In the genomic region with DNA sequence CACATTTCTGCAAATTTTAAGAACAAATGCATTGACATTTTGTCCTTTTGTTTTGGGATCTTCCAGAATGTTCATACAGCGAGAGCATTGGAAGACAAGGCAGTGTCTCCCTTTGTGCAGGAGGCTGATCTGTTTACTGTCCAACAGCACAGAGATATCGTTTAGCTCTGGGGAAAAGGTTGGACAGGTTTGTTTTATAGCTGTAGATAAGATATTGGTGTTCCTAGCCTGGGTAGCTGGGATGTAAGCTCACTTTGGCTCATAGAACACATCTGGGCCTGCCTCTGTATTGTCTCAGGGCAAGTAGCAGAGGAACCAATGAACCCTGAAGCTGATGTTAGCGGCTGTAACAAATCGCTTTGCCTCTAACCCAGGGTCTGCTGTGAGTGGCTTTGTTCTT, we compare ENCODE assay signal across 21 mouse cellular contexts. TPM values are rescaled to one million over a fixed set of nuclear protein-coding genes. Genes with fewer than 3 reads are reported as not detected.
A peak's percentile ranks its signal among the peaks of the same experiment; 100 is the strongest.
DNase-seq lines count a peak whose midpoint lies in the region; ATAC-seq and TF ChIP-seq lines count a peak whose summit lies in the region.
"Had no signal": no experiment of that assay in that cellular context is flagged by ENCODE, and none has a peak within 500 bp of the region (broad histone marks: within the 10 kb centered on the region; RNA-seq: fewer than 3 reads in every experiment).

No protein-coding gene starts in this region.

- no peak for TF ChIP-seq CTCF in intestine, postnatal 0 days (IDR thresholded peaks at IDR 0.05; ENCODE audit: low read depth)
- no peak for TF ChIP-seq CTCF in small intestine, adult 2 months (IDR thresholded peaks at IDR 0.05; ENCODE audit: extremely low read depth, insufficient read length, insufficient replicate concordance, low read depth, low read length)

- TF ChIP-seq POLR2A in small intestine, adult 2 months (IDR thresholded peaks at IDR 0.05; ENCODE audit: low read depth, low read length): no peak

- H3K4me2 ChIP-seq in intestine, embryonic 15.5 days (replicated peaks): no peak overlapping the region
- no peak overlapping the region for H3K4me2 ChIP-seq in intestine, postnatal 0 days (replicated peaks; ENCODE audit: low read depth)
- no peak overlapping the region for H3K4me2 ChIP-seq in midbrain, embryonic 11.5 days
- no peak overlapping the region for H3K4me2 ChIP-seq in midbrain, embryonic 13.5 days (replicated peaks)
- no peak overlapping the region for H3K4me2 ChIP-seq in intestine, embryonic 16.5 days (ENCODE audit: low read depth, low read length)

- no peak overlapping the region for H3K4me3 ChIP-seq in intestine, embryonic 15.5 days (replicated peaks)
- H3K4me3 ChIP-seq in intestine, postnatal 0 days (ENCODE audit: low read depth, low read length): no peak overlapping the region
- H3K4me3 ChIP-seq in midbrain, embryonic 11.5 days (ENCODE audit: low read depth, low read length): no peak overlapping the region
- no peak overlapping the region for H3K4me3 ChIP-seq in midbrain, embryonic 13.5 days (replicated peaks)
- H3K4me3 ChIP-seq in intestine, embryonic 16.5 days (ENCODE audit: low read length): no peak overlapping the region
- H3K4me3 ChIP-seq in small intestine, adult 2 months (ENCODE audit: low read depth, low read length): no peak overlapping the region

- no peaks in the 10 kb centered on the region for H3K27me3 ChIP-seq in intestine, embryonic 15.5 days (replicated peaks)
- H3K27me3 ChIP-seq in intestine, postnatal 0 days (replicated peaks; ENCODE audit: control insufficient read depth, insufficient read depth, low read length): no peaks in the 10 kb centered on the region
- H3K27me3 ChIP-seq in midbrain, embryonic 11.5 days (ENCODE audit: control insufficient read depth, insufficient read depth, low read length): no peaks in the 10 kb centered on the region
- no peaks in the 10 kb centered on the region for H3K27me3 ChIP-seq in midbrain, embryonic 13.5 days
- H3K27me3 ChIP-seq in intestine, embryonic 16.5 days (replicated peaks; ENCODE audit: control insufficient read depth, insufficient read depth, low read length): no peaks in the 10 kb centered on the region
- no peaks in the 10 kb centered on the region for H3K27me3 ChIP-seq in small intestine, adult 2 months (ENCODE audit: control insufficient read depth, insufficient read depth, low read length)
- H3K27me3 ChIP-seq: CH12.LX, Patski had no signal

- H3K27ac ChIP-seq in intestine, embryonic 15.5 days: peak overlapping the region; percentile 59; the same call in 1 of the 2 replicates
- no peak overlapping the region for H3K27ac ChIP-seq in intestine, postnatal 0 days (ENCODE audit: low read depth, low read length)
- no peak overlapping the region for H3K27ac ChIP-seq in midbrain, embryonic 11.5 days (ENCODE audit: low read depth, low read length)
- H3K27ac ChIP-seq in midbrain, embryonic 13.5 days: no peak overlapping the region
- H3K27ac ChIP-seq in intestine, embryonic 16.5 days (ENCODE audit: low read length): peak overlapping the region; percentile 60
- peak overlapping the region; percentile 94 for H3K27ac ChIP-seq in small intestine, adult 2 months (ENCODE audit: insufficient read depth, low read depth, low read length)

- H3K4me1 ChIP-seq in intestine, embryonic 15.5 days (replicated peaks): peaks cover 7% of the 10 kb centered on the region; the same call in 1 of the 2 replicates
- peaks cover 3% of the 10 kb centered on the region; the same call in 1 of the 2 replicates for H3K4me1 ChIP-seq in intestine, postnatal 0 days (replicated peaks; ENCODE audit: control insufficient read depth, insufficient read depth, low read length)
- H3K4me1 ChIP-seq in midbrain, embryonic 11.5 days (ENCODE audit: control insufficient read depth, insufficient read depth, low read length): no peaks in the 10 kb centered on the region
- H3K4me1 ChIP-seq in midbrain, embryonic 13.5 days (replicated peaks): no peaks in the 10 kb centered on the region
- peaks cover 2% of the 10 kb centered on the region; the same call in 1 of the 2 replicates for H3K4me1 ChIP-seq in intestine, embryonic 16.5 days (ENCODE audit: control insufficient read depth, insufficient read depth, low read length)
- H3K4me1 ChIP-seq in small intestine, adult 2 months (ENCODE audit: control insufficient read depth, insufficient read depth, insufficient read length, low read length): peaks cover 30% of the 10 kb centered on the region; the same call in 1 of the 2 replicates

- H3K36me3 ChIP-seq in intestine, embryonic 15.5 days: no peaks in the 10 kb centered on the region
- no peaks in the 10 kb centered on the region for H3K36me3 ChIP-seq in intestine, postnatal 0 days (ENCODE audit: control insufficient read depth, insufficient read depth)
- no peaks in the 10 kb centered on the region for H3K36me3 ChIP-seq in midbrain, embryonic 11.5 days (ENCODE audit: control insufficient read depth, insufficient read depth, low read length)
- no peaks in the 10 kb centered on the region for H3K36me3 ChIP-seq in midbrain, embryonic 13.5 days
- H3K36me3 ChIP-seq in intestine, embryonic 16.5 days (ENCODE audit: control insufficient read depth, insufficient read depth, low read length): no peaks in the 10 kb centered on the region
- H3K36me3 ChIP-seq in small intestine, adult 2 months (ENCODE audit: control insufficient read depth, insufficient read depth, low read length): no peaks in the 10 kb centered on the region
- H3K36me3 ChIP-seq: G1E had no signal

- peak; percentile 23 for DNase-seq in midbrain, embryonic 11.5 days (ENCODE audit: low spot score, missing footprints)
- DNase-seq in embryo, embryonic 11 days: no peak
- DNase-seq: adrenal gland, adult 8-10 months; adrenal gland, postnatal 14 days; adrenal gland, postnatal 25 days; B cell, adult 2 months; cerebellum, adult 11 months; cerebellum, adult 11-12 months; cerebellum, adult 18-20 months had no signal

- H3K9me3 ChIP-seq in intestine, embryonic 15.5 days: no peaks in the 10 kb centered on the region
- H3K9me3 ChIP-seq in intestine, postnatal 0 days (ENCODE audit: control insufficient read depth): no peaks in the 10 kb centered on the region
- no peaks in the 10 kb centered on the region for H3K9me3 ChIP-seq in midbrain, embryonic 11.5 days (ENCODE audit: control insufficient read depth, low read length)
- H3K9me3 ChIP-seq in midbrain, embryonic 13.5 days: no peaks in the 10 kb centered on the region
- no peaks in the 10 kb centered on the region for H3K9me3 ChIP-seq in intestine, embryonic 16.5 days (ENCODE audit: control insufficient read depth, low read length)
- H3K9me3 ChIP-seq: G1E had no signal

- peak; percentile 57 for ATAC-seq in intestine, embryonic 15.5 days
- no peak for ATAC-seq in intestine, postnatal 0 days
- ATAC-seq in midbrain, embryonic 11.5 days (ENCODE audit: low FRiP score): no peak
- ATAC-seq in midbrain, embryonic 13.5 days: no peak
- ATAC-seq in intestine, embryonic 16.5 days: peak; percentile 68
- ATAC-seq in cerebellum, adult (ENCODE audit: insufficient number of reproducible peaks, low FRiP score, low TSS enrichment): no peak
- ATAC-seq: activated CD4-positive, CD25-positive, alpha-beta regulatory T cell, adult 4 months; CD4-positive, CD25-positive, alpha-beta regulatory T cell, adult 4 months; Patski had no signal

- no peak overlapping the region for H3K9ac ChIP-seq in intestine, embryonic 15.5 days
- H3K9ac ChIP-seq in intestine, postnatal 0 days (ENCODE audit: low read depth, low read length): no peak overlapping the region
- no peak overlapping the region for H3K9ac ChIP-seq in midbrain, embryonic 11.5 days (ENCODE audit: low read length)
- no peak overlapping the region for H3K9ac ChIP-seq in midbrain, embryonic 13.5 days (replicated peaks)
- H3K9ac ChIP-seq in intestine, embryonic 16.5 days (ENCODE audit: low read depth, low read length): no peak overlapping the region

- WGBS in intestine, embryonic 15.5 days: 47% methylated on average over 4 of the region's 4 CpGs
- 34% methylated on average over 4 of the region's 4 CpGs for WGBS in intestine, postnatal 0 days
- WGBS in midbrain, embryonic 11.5 days: 84% methylated on average over 4 of the region's 4 CpGs
- WGBS in midbrain, embryonic 13.5 days: 75% methylated on average over 4 of the region's 4 CpGs
- WGBS in intestine, embryonic 16.5 days: 46% methylated on average over 4 of the region's 4 CpGs
- 22% methylated on average over 4 of the region's 4 CpGs for WGBS in small intestine, adult 2 months

RNA-seq across cellular contexts. Expression of a gene that starts 11.9 kb away (rescaled TPM):
- 1.7 and 2.5 TPM in 2 replicates for polyA plus RNA-seq in intestine, embryonic 15.5 days (2015; fragmentation: Nextera tagmentation; extraction: Ambion mirVana)
- polyA plus RNA-seq in intestine, postnatal 0 days (2015; fragmentation: Nextera tagmentation; extraction: Ambion mirVana): 0.95 and 1.0 TPM in 2 replicates
- 0.19 and 0.29 TPM in 2 replicates for polyA plus RNA-seq in midbrain, embryonic 11.5 days (2014; fragmentation: Nextera tagmentation; extraction: Ambion mirVana)
- not detected in 2 replicates for polyA plus RNA-seq in midbrain, embryonic 13.5 days (2015; fragmentation: Nextera tagmentation; extraction: Ambion mirVana)
- polyA plus RNA-seq in intestine, embryonic 16.5 days (2015; fragmentation: Nextera tagmentation; extraction: Ambion mirVana): 1.3 and 2.4 TPM in 2 replicates
- 18.8 and 39.8 TPM in 2 replicates for polyA plus RNA-seq in small intestine, adult 2 months (2012; rRNA removed)
- polyA plus RNA-seq: activated CD4-positive, CD25-positive, alpha-beta regulatory T cell, adult 4 months; adrenal gland, adult 2 months; CD4-positive, CD25-positive, alpha-beta regulatory T cell, adult 4 months; G1E; Patski had no signal

Comparison
In these comparisons a context has a peak if more than half of its experiments do, and no peak if none do; other contexts are left out.
1. ATAC-seq: peak in intestine, embryonic 15.5 days (single experiment) and intestine, embryonic 16.5 days (single experiment); none in intestine, postnatal 0 days (single experiment), midbrain, embryonic 11.5 days (single experiment), midbrain, embryonic 13.5 days (single experiment) and cerebellum, adult (single experiment).
2. H3K27ac ChIP-seq: peak in intestine, embryonic 15.5 days (single experiment), intestine, embryonic 16.5 days (single experiment) and small intestine, adult 2 months (single experiment); none in intestine, postnatal 0 days (single experiment), midbrain, embryonic 11.5 days (single experiment) and midbrain, embryonic 13.5 days (single experiment).